Mouse (Mus musculus) lung, adult 2 months (tissue): Measurements from ENCODE around the gene Dnajc14.

Experiments
- CTCF ChIP-seq: fragments of 200-500 bp; IDR thresholded peaks from 2 replicates; pipeline ENCODE4 v1.5.1; 2011; ENCODE audit warnings: mild to moderate bottlenecking, low read length, control low read depth; ENCODE audit not compliant: insufficient read depth
- POLR2A ChIP-seq: fragments of 200-500 bp; IDR thresholded peaks from 2 replicates; pipeline ENCODE4 v1.6.1; 2011; ENCODE audit warnings: low read depth, mild to moderate bottlenecking, control low read depth, low read length, borderline replicate concordance; ENCODE audit errors: extremely low read depth

GRCm38 (mm10) chr10:128790398-128791124, 13.3 kb upstream of the Dnajc14 start, which contains the start of gene Mmp19:
- no peak for TF ChIP-seq POLR2A
- no peak for TF ChIP-seq CTCF
